Comparison of ENCODE assay signal across 12 mouse cellular contexts in genomic region chr2:52915536-52915935, GRCm38 (mm10).
"Had no signal": no experiment of that assay in that cellular context is flagged by ENCODE, and none has a peak within 500 bp of the region (broad histone marks: within the 10 kb centered on the region; RNA-seq: fewer than 3 reads in every experiment).

No protein-coding gene starts in this region.

- ATAC-seq: lung, postnatal 0 days; midbrain, embryonic 13.5 days; midbrain, embryonic 15.5 days had no signal

- DNase-seq: lung, adult 2 months; lung, postnatal 14 days; lung, postnatal 36 days; right cerebral cortex, postnatal 25 days; right cerebral cortex, postnatal 4 days; spleen, adult 18-20 months; thymus, adult 18-20 months; thymus, postnatal 14 days; thymus, postnatal 36 days had no signal
